Mouse (Mus musculus) neural tube, embryonic 11.5 days (tissue): ENCODE data around the gene Gng4. TPM values are rescaled to one million over a fixed set of nuclear protein-coding genes. Genes with fewer than 3 reads are reported as not detected.

Experiments
- ATAC-seq: fragments of 200-750 bp; cut with Nextera tagmentation; 2 replicates; pipeline ENCODE4 v1.8.0; 2017; ENCODE audit warnings: moderate number of reproducible peaks, mild to moderate bottlenecking, moderate TSS enrichment, moderate library complexity; ENCODE audit not compliant: insufficient read depth, low FRiP score, low TSS enrichment
- DNase-seq: peaks from one replicate; pipeline ENCODE4 v3.0.0-alpha.2; 2015; ENCODE audit warnings: low spot score
- H3K27ac ChIP-seq: fragments of 300-500 bp; sonication (generic); 2 replicates; pipeline ENCODE4 v1.5.1; 2014; ENCODE audit warnings: low read depth, mild to moderate bottlenecking, low read length
- H3K27me3 ChIP-seq: fragments of 300-500 bp; sonication (generic); 2 replicates; pipeline ENCODE4 v1.6.1; 2014; ENCODE audit warnings: mild to moderate bottlenecking, low read length, mixed read lengths; ENCODE audit not compliant: control insufficient read depth, insufficient read depth
- H3K36me3 ChIP-seq: fragments of 300-500 bp; sonication (generic); 2 replicates; pipeline ENCODE4 v1.6.1; 2014; ENCODE audit warnings: mild to moderate bottlenecking, low read length, moderate library complexity, mixed read lengths; ENCODE audit not compliant: control insufficient read depth, insufficient read depth
- H3K4me1 ChIP-seq: fragments of 300-500 bp; sonication (generic); 2 replicates; pipeline ENCODE4 v1.6.1; 2014; ENCODE audit warnings: low read length, mixed read lengths; ENCODE audit not compliant: control insufficient read depth, insufficient read depth
- H3K4me2 ChIP-seq: fragments of 300-500 bp; sonication (generic); 2 replicates; pipeline ENCODE4 v1.6.1; 2014; ENCODE audit warnings: low read depth, mild to moderate bottlenecking, moderate library complexity
- H3K4me3 ChIP-seq: fragments of 300-500 bp; sonication (generic); 2 replicates; pipeline ENCODE4 v1.5.1; 2014; ENCODE audit warnings: low read depth, low read length
- H3K9ac ChIP-seq: fragments of 300-500 bp; sonication (generic); 2 replicates; pipeline ENCODE4 v1.6.1; 2014; ENCODE audit warnings: mild to moderate bottlenecking, low read length
- H3K9me3 ChIP-seq: fragments of 300-500 bp; sonication (generic); 2 replicates; pipeline ENCODE4 v1.6.1; 2016; ENCODE audit warnings: low read length; ENCODE audit not compliant: control insufficient read depth
- WGBS: fragments of 180-500 bp; shearing (Covaris S2); extraction: QIAGEN DNeasy Blood & Tissue Kit; methylation state at CpG from one replicate; pipeline ENCODE4 v1.1.7; 2014; 5-methylcytosine and 5-hydroxymethylcytosine counted together
- polyA plus RNA-seq: library from polyadenylated mRNA; unstranded; fragments of >200 nt; fragmentation: Nextera tagmentation; extraction: Ambion mirVana; gene quantifications from 2 replicates; pipeline ENCODE4 v1.2.1, GENCODE M21; 2014

Gng4 gene
- polyA plus RNA-seq, 1 experiment from 2014 or later, result 3.2 TPM

- no peak for ATAC-seq
- no peak overlapping the region for H3K27ac ChIP-seq
- 34% methylated on average over 7 of the region's 7 CpGs for WGBS
- no peak for DNase-seq
- H3K4me1 ChIP-seq, result peaks cover 8% of the 10 kb centered on the region; the same call in 1 of the 2 replicates
- H3K27me3 ChIP-seq, result peaks cover 28% of the 10 kb centered on the region
- no peaks in the 10 kb centered on the region for H3K36me3 ChIP-seq
- peak overlapping the region; percentile 54; the same call in 1 of the 2 replicates for H3K4me3 ChIP-seq
- no peaks in the 10 kb centered on the region for H3K9me3 ChIP-seq
- no peak overlapping the region; the same call in 1 of the 2 replicates for H3K4me2 ChIP-seq
- no peak overlapping the region for H3K9ac ChIP-seq
Observed at GRCm38 (mm10) chr13:13783296-13783695, 563 bp upstream of the Gng4 start.

DNA sequence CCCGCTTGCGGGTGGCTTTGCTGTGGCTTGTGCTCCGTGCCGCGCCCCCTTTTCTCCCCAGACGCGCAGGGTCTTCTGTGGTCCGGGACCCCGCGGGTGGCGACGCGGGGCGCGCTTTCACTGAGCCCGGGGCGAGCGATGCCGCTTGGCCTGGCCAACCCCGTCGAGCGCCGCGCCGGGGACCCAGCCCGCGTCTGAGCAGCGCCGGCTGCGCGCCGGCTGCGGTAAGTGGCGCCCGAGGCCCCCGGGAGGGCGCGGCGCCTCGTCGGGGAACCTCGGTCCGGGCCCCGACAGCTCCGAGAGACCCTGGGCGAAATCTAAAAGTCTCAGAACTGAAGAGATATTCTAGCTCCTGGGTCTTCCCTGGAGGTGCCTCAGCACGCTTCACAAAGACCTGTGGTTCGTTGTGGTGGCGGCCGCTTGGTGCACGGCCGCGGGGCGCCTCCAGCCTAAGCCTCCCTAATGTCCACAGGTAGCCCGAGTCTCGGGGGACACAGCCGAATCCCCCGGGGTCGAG lies 619 bp downstream of the Gng4 start:
- no peaks in the 10 kb centered on the region for H3K9me3 ChIP-seq
- peak; percentile 57 for ATAC-seq
- H3K4me1 ChIP-seq, result peaks cover 8% of the 10 kb centered on the region; the same call in 1 of the 2 replicates
- peak overlapping the region; percentile 47 for H3K9ac ChIP-seq
- H3K36me3 ChIP-seq, result no peaks in the 10 kb centered on the region
- peak overlapping the region; percentile 54 for H3K4me3 ChIP-seq
- WGBS, result under 1% methylated on average over 34 of the region's 59 CpGs
- peaks cover 28% of the 10 kb centered on the region for H3K27me3 ChIP-seq
- no peak overlapping the region for H3K27ac ChIP-seq
- H3K4me2 ChIP-seq, result peak overlapping the region; percentile 93
- DNase-seq, result peak; percentile 54

- DNase-seq (peak; percentile 39), ATAC-seq (0 out of 2 replicates have a peak, but pooled peaks have one; percentile 6)
- Histone ChIP-seq H3K27me3 (peaks cover 28% of the 10 kb centered on the region), H3K9me3 (no peaks in the 10 kb centered on the region), H3K4me3 (peak overlapping the region; percentile 54), H3K4me1 (peaks cover 8% of the 10 kb centered on the region; the same call in 1 of the 2 replicates), H3K9ac (peak overlapping the region; percentile 11; the same call in 1 of the 2 replicates), H3K27ac (no peak overlapping the region), H3K36me3 (no peaks in the 10 kb centered on the region), H3K4me2 (peak overlapping the region; percentile 93)
- 2% methylated on average over 30 of the region's 30 CpGs for WGBS
Observed at GRCm38 (mm10) chr13:13784981-13785783, 1.3 kb downstream of the Gng4 start.

DNA sequence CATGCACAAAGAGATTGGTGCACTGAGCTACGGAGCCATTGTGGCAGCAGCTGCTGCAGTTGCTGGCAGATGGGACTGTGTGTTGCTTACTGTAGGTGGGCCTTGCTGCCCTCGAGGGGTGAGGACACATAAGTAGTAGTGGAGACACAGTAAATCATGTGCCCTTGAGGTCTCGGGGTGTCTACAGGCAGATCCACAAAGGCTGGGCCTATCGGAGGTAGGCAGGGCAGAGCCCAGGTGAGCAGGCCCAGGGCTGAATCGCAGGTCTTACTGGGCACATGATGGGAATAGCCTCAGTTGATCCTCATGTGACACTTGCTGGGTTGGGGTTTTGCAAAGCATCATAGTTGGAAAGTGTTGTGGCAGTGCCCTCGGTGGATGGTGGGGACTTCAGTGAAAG lies 3.1 kb downstream of the Gng4 start:
- Histone ChIP-seq H3K27ac (no peak overlapping the region), H3K4me2 (no peak overlapping the region), H3K9me3 (no peaks in the 10 kb centered on the region), H3K27me3 (peaks cover 28% of the 10 kb centered on the region), H3K4me1 (peaks cover 8% of the 10 kb centered on the region; the same call in 1 of the 2 replicates), H3K36me3 (no peaks in the 10 kb centered on the region), H3K4me3 (no peak overlapping the region), H3K9ac (no peak overlapping the region)
- 78% methylated on average over 6 of the region's 6 CpGs for WGBS
- ATAC-seq, result no peak
- no peak for DNase-seq

GRCm38 (mm10) chr13:13788070-13788469 lies 4.2 kb downstream of the Gng4 start:
- ATAC-seq, result no peak
- Histone ChIP-seq H3K4me3 (no peak overlapping the region), H3K4me1 (peaks cover 8% of the 10 kb centered on the region; the same call in 1 of the 2 replicates), H3K36me3 (no peaks in the 10 kb centered on the region), H3K4me2 (no peak overlapping the region), H3K27me3 (peaks cover 28% of the 10 kb centered on the region), H3K27ac (no peak overlapping the region), H3K9me3 (no peaks in the 10 kb centered on the region), H3K9ac (no peak overlapping the region)
- WGBS, result 92% methylated on average over 4 of the region's 4 CpGs
- no peak for DNase-seq

- Histone ChIP-seq H3K27ac (no peak overlapping the region), H3K4me2 (no peak overlapping the region), H3K27me3 (no peaks in the 10 kb centered on the region), H3K4me3 (no peak overlapping the region), H3K9me3 (no peaks in the 10 kb centered on the region), H3K9ac (no peak overlapping the region), H3K4me1 (no peaks in the 10 kb centered on the region), H3K36me3 (no peaks in the 10 kb centered on the region)
- 94% methylated on average over 3 of the region's 3 CpGs for WGBS
- DNase-seq (no peak), ATAC-seq (no peak)
Observed at GRCm38 (mm10) chr13:13791981-13792380, 8.1 kb downstream of the Gng4 start.

DNA sequence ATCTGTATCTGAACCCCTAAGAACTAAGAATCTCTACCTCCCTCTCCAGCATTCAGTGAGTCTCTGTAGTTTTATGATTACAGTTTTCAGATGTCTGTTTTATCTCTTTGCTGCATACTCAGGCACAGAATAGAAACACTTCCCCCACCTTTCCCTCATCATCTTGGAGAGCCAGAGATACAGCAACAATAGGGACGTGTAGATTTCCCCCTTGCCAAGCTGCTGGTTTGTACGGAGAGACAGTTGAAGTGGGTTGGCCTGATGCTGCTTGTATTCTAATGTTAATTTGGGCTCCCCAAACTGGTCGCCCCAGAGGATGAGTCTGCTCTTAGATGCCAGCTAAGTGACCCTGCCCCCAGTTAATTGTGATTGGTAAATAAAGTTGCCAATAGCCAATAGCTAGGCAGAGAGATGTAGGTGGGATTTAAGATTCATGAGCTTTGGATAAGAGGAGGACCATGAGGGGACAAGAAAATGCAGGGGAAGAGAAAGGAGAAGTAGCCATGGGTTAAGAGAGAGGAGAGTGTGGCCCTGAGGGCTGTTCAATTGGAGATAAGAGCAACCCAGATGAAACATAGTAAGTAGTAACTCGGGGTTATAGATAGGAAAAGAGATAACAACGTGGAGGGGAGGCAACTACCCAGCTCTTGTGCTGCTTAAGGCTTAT lies 11.4 kb downstream of the Gng4 start:
- no peak overlapping the region for H3K4me2 ChIP-seq
- H3K27ac ChIP-seq, result no peak overlapping the region
- no peaks in the 10 kb centered on the region for H3K9me3 ChIP-seq
- ATAC-seq, result no peak
- no peak for DNase-seq
- H3K27me3 ChIP-seq, result no peaks in the 10 kb centered on the region
- H3K4me3 ChIP-seq, result no peak overlapping the region
- H3K9ac ChIP-seq, result no peak overlapping the region
- no peaks in the 10 kb centered on the region for H3K36me3 ChIP-seq
- 30% methylated on average over 5 of the region's 5 CpGs for WGBS
- no peaks in the 10 kb centered on the region for H3K4me1 ChIP-seq

DNA sequence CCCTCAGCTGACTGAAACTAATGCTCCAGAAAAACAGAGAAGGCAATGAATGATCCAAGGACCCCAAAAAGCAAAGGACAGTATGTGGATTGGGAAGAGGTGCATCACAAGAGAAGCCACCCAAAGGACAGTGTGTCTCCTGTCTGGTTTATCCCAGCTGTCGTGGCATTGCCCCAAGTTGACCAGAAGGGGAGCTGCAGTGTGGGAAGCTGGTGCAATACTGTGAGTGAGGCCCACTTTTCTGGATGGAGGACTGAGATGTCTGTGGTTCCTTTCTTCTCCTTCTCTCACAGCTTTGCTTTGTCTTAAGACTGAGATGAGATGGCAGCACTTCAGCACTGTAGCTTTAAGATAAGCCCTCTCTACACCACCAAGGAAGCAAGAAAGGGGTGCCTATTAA lies 12.2 kb downstream of the Gng4 start:
- H3K4me1 ChIP-seq, result no peaks in the 10 kb centered on the region

More for the DNA sequence above, 12.2 kb downstream of the Gng4 start:
- ATAC-seq, result no peak
- Histone ChIP-seq H3K4me2 (no peak overlapping the region), H3K4me3 (no peak overlapping the region), H3K27ac (no peak overlapping the region), H3K36me3 (no peaks in the 10 kb centered on the region), H3K9ac (no peak overlapping the region), H3K9me3 (no peaks in the 10 kb centered on the region), H3K27me3 (no peaks in the 10 kb centered on the region)
- 67% methylated on average over 1 of the region's 1 CpGs for WGBS
- DNase-seq, result no peak
